ENCODE assay signal across 25 mouse cellular contexts in genomic region chr5:73032481-73032880, GRCm38 (mm10). TPM values are rescaled to one million over a fixed set of nuclear protein-coding genes. Genes with fewer than 3 reads are reported as not detected.
A peak's percentile ranks its signal among the peaks of the same experiment; 100 is the strongest.
DNase-seq lines count a peak whose midpoint lies in the region; ATAC-seq lines count a peak whose summit lies in the region.
"Had no signal": no experiment of that assay in that cellular context is flagged by ENCODE, and none has a peak within 500 bp of the region (broad histone marks: within the 10 kb centered on the region; RNA-seq: fewer than 3 reads in every experiment).

No protein-coding gene starts in this region.

- ATAC-seq in heart, embryonic 12.5 days (ENCODE audit: insufficient number of reproducible peaks, low FRiP score), result no peak
- ATAC-seq: activated CD4-positive, CD25-positive, alpha-beta regulatory T cell, adult 4 months; CD4-positive, CD25-positive, alpha-beta regulatory T cell, adult 4 months; Patski had no signal

- no peak overlapping the region for H3K9ac ChIP-seq in heart, embryonic 12.5 days

- no peaks in the 10 kb centered on the region for H3K27me3 ChIP-seq in heart, embryonic 10.5 days (ENCODE audit: insufficient read depth, poor library complexity, severe bottlenecking)
- H3K27me3 ChIP-seq in heart, embryonic 12.5 days (replicated peaks), result no peaks in the 10 kb centered on the region
- H3K27me3 ChIP-seq: CH12.LX, Patski had no signal

- peaks cover 9% of the 10 kb centered on the region for H3K4me1 ChIP-seq in heart, embryonic 10.5 days
- peaks cover 12% of the 10 kb centered on the region for H3K4me1 ChIP-seq in heart, embryonic 12.5 days (replicated peaks)

- H3K4me2 ChIP-seq in heart, embryonic 12.5 days, result no peak overlapping the region

- no peaks in the 10 kb centered on the region for H3K9me3 ChIP-seq in heart, embryonic 10.5 days
- no peaks in the 10 kb centered on the region for H3K9me3 ChIP-seq in heart, embryonic 12.5 days (replicated peaks)
- H3K9me3 ChIP-seq: G1E had no signal

- DNase-seq in heart, adult 11 months, result peak; percentile 61
- DNase-seq in heart, adult 18-20 months, result no peak
- peak; percentile 56 for DNase-seq in heart, embryonic 10.5 days (ENCODE audit: low spot score)
- DNase-seq: adrenal gland, adult 2 months; adrenal gland, adult 8-10 months; adrenal gland, postnatal 10 days; adrenal gland, postnatal 14 days; adrenal gland, postnatal 25 days; adrenal gland, postnatal 36 days; B cell, adult 2 months; cerebellum, adult 11 months; cerebellum, adult 11-12 months; cerebellum, adult 18-20 months had no signal

- H3K27ac ChIP-seq in heart, embryonic 10.5 days, result no peak overlapping the region
- no peak overlapping the region for H3K27ac ChIP-seq in heart, embryonic 12.5 days (ENCODE audit: poor library complexity, severe bottlenecking)

- no peak overlapping the region for H3K4me3 ChIP-seq in heart, embryonic 10.5 days
- H3K4me3 ChIP-seq in heart, embryonic 12.5 days, result no peak overlapping the region

- H3K36me3 ChIP-seq in heart, embryonic 10.5 days, result peaks cover 76% of the 10 kb centered on the region
- H3K36me3 ChIP-seq in heart, embryonic 12.5 days, result peaks cover 70% of the 10 kb centered on the region

- WGBS in heart, embryonic 10.5 days, result 88% methylated on average over 11 of the region's 11 CpGs
- 87% methylated on average over 11 of the region's 11 CpGs for WGBS in heart, embryonic 12.5 days

RNA-seq across cellular contexts. Expression of gene Slc10a4, which starts 25.8 kb away (rescaled TPM):
- total RNA-seq in heart, adult 18-20 months (2021), result not detected
- polyA plus RNA-seq in heart, embryonic 10.5 days (2016; fragmentation: Nextera tagmentation; extraction: Ambion mirVana), result 0.14 and 0.30 TPM in 2 replicates
- 0.41 and 0.50 TPM in 2 replicates for polyA plus RNA-seq in heart, embryonic 12.5 days (2016; fragmentation: Nextera tagmentation; extraction: Ambion mirVana)
- total RNA-seq: CH12.LX, MEL had no signal
- polyA plus RNA-seq: activated CD4-positive, CD25-positive, alpha-beta regulatory T cell, adult 4 months; C2C12; CD4-positive, CD25-positive, alpha-beta regulatory T cell, adult 4 months; G1E; Patski had no signal

RNA-seq across cellular contexts. Expression of gene Gm10135, which starts 58.0 kb away (rescaled TPM):
- not detected for total RNA-seq in heart, adult 18-20 months (2021)
- polyA plus RNA-seq in heart, embryonic 10.5 days (2016; fragmentation: Nextera tagmentation; extraction: Ambion mirVana), result not detected in 2 replicates
- polyA plus RNA-seq in heart, embryonic 12.5 days (2016; fragmentation: Nextera tagmentation; extraction: Ambion mirVana), result not detected in 2 replicates
- total RNA-seq: adrenal gland, adult 18-20 months; adrenal gland, adult 2 months; adrenal gland, adult 8-10 months; adrenal gland, postnatal 10 days; adrenal gland, postnatal 14 days; adrenal gland, postnatal 25 days; adrenal gland, postnatal 36 days; adrenal gland, postnatal 4 days; CH12.LX; ES-E14; G1E had no signal
- polyA plus RNA-seq: activated CD4-positive, CD25-positive, alpha-beta regulatory T cell, adult 4 months; adrenal gland, adult 2 months; brain, embryonic 14.5 days; C2C12; CD4-positive, CD25-positive, alpha-beta regulatory T cell, adult 4 months; G1E; Patski had no signal

Comparison
In these comparisons a context has a peak if more than half of its experiments do, and no peak if none do; other contexts are left out.
1. DNase-seq: peak in heart, adult 11 months (single experiment) and heart, embryonic 10.5 days (single experiment); none in heart, adult 18-20 months (0 of 2).